Mouse (Mus musculus): ENCODE results near the gene Edn2.

DNA sequence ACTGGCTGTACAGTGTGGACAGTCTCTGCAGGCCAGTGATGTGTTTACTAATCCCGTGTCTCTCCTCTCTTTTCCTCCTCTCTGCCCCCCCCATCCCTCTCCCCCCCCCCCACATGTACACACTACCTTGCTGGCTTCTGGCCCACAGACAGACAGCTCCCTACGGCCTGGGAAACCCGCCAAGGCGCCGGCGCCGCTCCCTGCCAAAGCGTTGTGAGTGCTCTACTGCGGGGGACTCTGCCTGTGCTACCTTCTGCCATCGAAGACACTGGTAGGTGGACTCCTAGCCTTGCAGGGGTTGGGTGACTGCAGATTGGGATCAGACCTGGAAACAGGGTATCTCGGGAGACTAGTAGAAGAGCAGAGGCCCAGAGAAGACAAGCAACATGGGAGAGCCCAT lies 2.2 kb downstream of the Edn2 start:
- TF ChIP-seq CTCF (IDR thresholded peaks at IDR 0.05; ENCODE audit: low read depth) (no peak), EP300 (optimal IDR thresholded peaks at IDR 0.05) (no peak)

Measured in stomach, postnatal 0 days (tissue).